Mouse (Mus musculus): Measurements from ENCODE around the gene Necab3. TPM values are rescaled to one million over a fixed set of nuclear protein-coding genes. Genes with fewer than 3 reads are reported as not detected.

Necab3 gene
- 1.1 TPM for polyA plus RNA-seq (2017; shearing (Covaris generic))

DNA sequence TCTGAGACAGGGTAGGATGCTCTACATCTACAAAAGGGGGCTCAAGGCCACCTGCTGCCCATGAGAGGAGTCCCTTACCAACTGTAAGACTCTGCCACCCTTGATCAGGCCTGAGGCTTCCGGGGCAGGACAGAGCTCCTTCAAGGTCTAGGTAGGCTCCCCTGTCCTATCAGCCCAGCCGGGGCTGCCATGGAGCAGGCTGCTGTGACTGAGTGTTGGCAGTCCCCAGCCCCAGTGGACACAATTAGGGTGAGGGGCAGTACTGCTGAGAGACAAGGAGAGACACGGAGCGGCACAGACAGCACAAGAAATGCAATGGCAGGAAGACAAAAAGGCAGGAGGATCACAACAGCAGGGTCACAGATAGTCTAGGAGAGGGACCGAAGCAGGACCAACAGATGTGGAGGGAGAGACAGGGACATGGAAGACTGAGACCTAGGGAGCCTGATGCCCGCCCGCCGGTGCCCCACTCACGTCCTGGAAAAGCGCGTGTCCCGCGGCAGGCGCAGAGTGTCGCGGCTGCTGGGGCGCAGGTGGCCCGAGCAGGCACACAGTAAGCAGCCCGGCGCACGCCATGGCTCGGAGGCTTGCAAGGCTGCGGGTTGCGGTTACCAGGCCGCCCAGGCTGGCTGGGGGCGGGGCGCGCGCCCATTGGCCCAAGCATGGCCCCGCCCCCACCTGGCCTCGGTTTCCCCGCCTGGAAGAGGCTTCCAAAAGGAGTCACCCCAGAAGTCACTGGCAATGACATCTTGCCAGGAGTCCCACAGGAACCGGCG is at the start of gene Necab3:
Gene Necab3 (minus strand): TSS at position 627 of the 776 bp plus-strand sequence.

DNA sequence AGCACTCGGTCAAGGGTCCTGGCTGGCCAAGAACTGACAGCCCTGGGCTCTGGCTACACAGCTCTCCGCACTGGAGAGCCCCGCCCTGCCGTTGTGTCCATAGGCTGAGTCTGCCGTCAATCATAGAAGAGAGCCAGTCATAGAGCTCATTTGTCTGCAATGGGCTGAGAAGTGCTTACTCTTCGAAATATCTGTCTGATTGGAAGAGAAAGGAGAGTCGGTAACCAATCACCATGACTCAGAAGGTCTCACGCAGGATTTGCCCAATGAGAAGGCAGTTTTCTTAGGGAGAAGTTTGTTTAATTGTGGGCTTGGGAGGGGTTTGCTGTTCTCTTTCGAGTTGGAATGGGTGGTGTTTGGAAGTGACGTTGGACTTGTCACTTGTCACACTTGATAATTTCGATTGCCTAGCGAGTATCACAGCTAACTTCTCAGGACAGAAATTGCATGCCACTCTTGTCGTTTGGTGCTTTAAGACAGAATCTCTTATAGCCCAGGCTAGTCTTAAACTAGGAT is 45.0 kb upstream of the Necab3 start, which contains the start of gene Pxmp4:
Gene Pxmp4 (minus strand): TSS at position 71 of the 516 bp plus-strand sequence.

DNA sequence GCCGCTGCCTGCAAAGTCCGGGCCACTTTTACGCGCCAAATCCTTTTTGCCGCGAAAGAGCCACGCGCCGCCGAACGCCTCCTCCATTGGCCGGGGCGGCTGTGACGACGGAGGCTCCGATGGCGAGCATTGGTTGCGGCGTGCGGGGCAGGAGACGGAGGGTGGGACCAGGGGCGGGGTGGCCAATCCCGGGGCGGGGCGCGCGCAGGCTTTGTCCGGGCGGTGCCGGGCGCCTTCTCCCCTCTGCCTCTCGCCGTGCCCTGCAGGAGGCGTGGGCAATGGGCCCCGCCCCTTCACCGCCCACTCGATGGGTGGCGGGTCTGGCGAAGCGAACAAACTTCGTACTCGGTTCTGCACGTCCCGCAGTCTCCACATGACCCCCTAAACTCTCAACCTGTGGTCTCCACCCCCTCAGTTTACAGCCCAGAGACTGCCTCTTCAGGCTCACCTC is 11.2 kb upstream of the Necab3 start, which contains the start of gene E2f1:
Gene E2f1 (minus strand): TSS at position 57 of the 451 bp plus-strand sequence.

DNA sequence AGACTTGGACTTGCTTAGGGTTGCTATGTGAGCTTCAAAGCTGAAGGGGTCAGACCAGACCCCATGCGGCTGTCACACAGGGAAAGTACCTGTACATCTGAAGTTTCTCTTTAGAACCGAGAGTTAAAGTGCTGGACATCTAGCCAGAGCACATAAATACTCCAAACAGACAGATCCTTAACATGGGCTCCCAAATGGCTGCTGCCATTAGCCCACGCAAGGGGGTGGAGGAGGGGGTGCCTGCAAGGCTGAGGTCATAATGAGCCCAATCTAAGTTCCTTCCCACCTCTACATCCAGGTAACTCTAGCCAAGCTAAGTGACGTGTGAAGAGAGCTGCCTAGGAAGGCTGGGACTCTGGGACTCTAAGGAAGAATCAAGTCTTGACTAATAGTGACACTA is 7.2 kb downstream of the Necab3 start, which contains the start of gene Actl10:
Gene Actl10 (plus strand): TSS at position 301 of the 400 bp plus-strand sequence.

DNA sequence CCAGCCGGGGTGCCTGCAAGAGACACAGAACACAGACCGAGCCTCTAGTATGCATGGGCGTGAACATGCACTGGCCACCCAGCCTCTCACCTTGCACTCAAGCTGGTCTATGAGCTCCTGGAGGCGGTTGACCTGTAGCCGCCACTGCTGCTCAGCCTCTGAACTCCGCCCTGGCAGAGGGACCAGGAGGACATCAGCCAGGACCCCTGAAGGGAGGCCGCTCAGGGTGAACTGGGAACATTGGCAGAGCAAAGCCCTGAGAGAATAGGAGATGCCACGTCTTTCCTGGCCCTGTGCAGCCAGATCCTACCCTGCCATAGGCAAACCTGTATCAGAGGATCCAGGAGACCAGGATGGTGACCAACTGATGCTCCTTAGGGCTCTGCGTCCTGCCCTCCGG is 12.0 kb downstream of the Necab3 start, which contains the start of gene 1700003F12Rik:
Gene 1700003F12Rik (plus strand): TSS at position 375 of the 400 bp plus-strand sequence.

Other genes with a start within 250 kb of the Necab3 start
- gene Cdk5rap1, start 185.9 kb downstream of the Necab3 start, polyA plus RNA-seq (2017; shearing (Covaris generic)), result 17.7 TPM
- not detected for gene Snta1, start 150.8 kb downstream of the Necab3 start, polyA plus RNA-seq (2017; shearing (Covaris generic))
- 11.5 TPM for gene Cbfa2t2, start 122.4 kb downstream of the Necab3 start, polyA plus RNA-seq (2017; shearing (Covaris generic))
- not detected for gene 1700003F12Rik, start 11.8 kb downstream of the Necab3 start, polyA plus RNA-seq (2017; shearing (Covaris generic))
- not detected for gene Actl10, start 7.1 kb downstream of the Necab3 start, polyA plus RNA-seq (2017; shearing (Covaris generic))
- 1.9 TPM for gene E2f1, start 11.0 kb upstream of the Necab3 start, polyA plus RNA-seq (2017; shearing (Covaris generic))
- gene Pxmp4, start 44.8 kb upstream of the Necab3 start, polyA plus RNA-seq (2017; shearing (Covaris generic)), result 25.2 TPM
- gene Zfp341, start 54.4 kb upstream of the Necab3 start, polyA plus RNA-seq (2017; shearing (Covaris generic)), result 0.56 TPM
- not detected for gene 4930519P11Rik, start 54.5 kb upstream of the Necab3 start, polyA plus RNA-seq (2017; shearing (Covaris generic))
- gene Chmp4b, start 92.8 kb upstream of the Necab3 start, polyA plus RNA-seq (2017; shearing (Covaris generic)), result 5.4 TPM
- gene Gm14214, start 211.1 kb upstream of the Necab3 start, polyA plus RNA-seq (2017; shearing (Covaris generic)), result not detected
- gene Raly, start 232.2 kb upstream of the Necab3 start, polyA plus RNA-seq (2017; shearing (Covaris generic)), result 25.4 TPM
- gene a, start 232.5 kb upstream of the Necab3 start, polyA plus RNA-seq (2017; shearing (Covaris generic)), result not detected

All from activated CD4-positive, CD25-positive, alpha-beta regulatory T cell, adult 9 weeks (primary cell).